Mouse (Mus musculus): ENCODE measurements at regions not wholly inside any gene's neighbourhood (a gene's known extent, or its start where the extent isn't known, plus 50 kb on each side); places are given as distances from the start of the nearest gene placed in this dataset.

- H3K4me2 ChIP-seq (ENCODE audit: low read length): no peak overlapping the region
These were observed 178.2 kb upstream of the Nrp1 start for GRCm38 (mm10) chr8:128180214-128180613.

DNA sequence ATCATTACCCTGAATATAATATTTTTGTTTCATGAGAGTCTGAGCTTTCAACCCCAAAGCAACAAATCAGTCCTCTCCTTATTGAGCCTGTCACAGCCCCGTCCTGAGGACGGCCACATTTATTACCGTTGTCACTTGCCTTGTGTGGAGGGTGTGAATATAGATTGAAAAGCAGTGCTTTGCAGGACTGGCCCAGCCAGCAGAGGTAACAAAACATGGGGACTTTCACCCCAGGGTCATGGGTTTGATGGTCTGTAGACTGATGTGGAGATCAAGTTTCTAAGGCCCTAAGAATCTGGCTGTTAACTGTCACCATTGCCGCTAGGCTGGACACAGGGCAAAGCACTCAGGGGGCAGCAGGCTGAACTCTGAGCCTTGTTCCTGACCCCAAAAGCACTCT, 175.3 kb upstream of the Nrp1 start:
- WGBS: 44% methylated on average over 4 of the region's 4 CpGs
- no peak for DNase-seq (ENCODE audit: low spot score)
- ATAC-seq (replicated peaks; ENCODE audit: low FRiP score, low TSS enrichment, low read depth): peak; percentile 60; the same call in 1 of the 2 replicates

More at GRCm38 (mm10) chr8:128180214-128180613, 178.2 kb upstream of the Nrp1 start:
- Histone ChIP-seq H3K27me3 (replicated peaks; ENCODE audit: control insufficient read depth, insufficient read depth, low read length) (no peaks in the 10 kb centered on the region), H3K9me3 (ENCODE audit: control insufficient read depth, low read length) (no peaks in the 10 kb centered on the region), H3K9ac (ENCODE audit: low read length) (no peak overlapping the region), H3K4me1 (replicated peaks; ENCODE audit: control insufficient read depth, insufficient read depth, low read length) (no peaks in the 10 kb centered on the region), H3K36me3 (ENCODE audit: control insufficient read depth, insufficient read depth, low read length) (no peaks in the 10 kb centered on the region), H3K4me3 (ENCODE audit: low read depth, low read length) (no peak overlapping the region), H3K27ac (ENCODE audit: low read depth) (no peak overlapping the region)
- ATAC-seq (replicated peaks; ENCODE audit: low FRiP score, low TSS enrichment, low read depth): no peak
- no peak for DNase-seq (ENCODE audit: low spot score)
- 84% methylated on average over 5 of the region's 5 CpGs for WGBS

DNA sequence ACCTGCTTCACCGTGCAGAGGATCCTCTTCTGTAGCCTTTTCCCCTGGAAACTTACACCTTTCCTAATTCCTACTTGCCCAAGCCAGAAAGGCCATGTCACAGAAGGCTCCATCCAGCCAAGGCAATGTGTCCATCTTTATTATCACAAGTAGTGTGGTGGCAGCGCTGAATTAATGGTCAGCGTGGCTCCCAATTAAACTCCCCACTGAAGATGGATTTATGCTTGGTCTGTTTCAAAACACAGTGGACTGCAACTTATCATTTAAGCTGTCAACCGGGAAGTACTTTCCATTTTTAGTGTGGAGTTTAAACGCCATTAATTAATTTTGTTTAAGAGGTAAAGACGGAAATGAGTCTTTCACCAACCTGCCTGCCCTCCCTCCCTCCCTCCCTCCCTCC, 170.1 kb upstream of the Nrp1 start:
- H3K36me3 ChIP-seq (ENCODE audit: control insufficient read depth, insufficient read depth, low read length): no peaks in the 10 kb centered on the region
- 40% methylated on average over 6 of the region's 6 CpGs for WGBS
- H3K9ac ChIP-seq (ENCODE audit: low read length): no peak overlapping the region
- DNase-seq (ENCODE audit: low spot score) (no peak), ATAC-seq (replicated peaks; ENCODE audit: low FRiP score, low TSS enrichment, low read depth) (no peak)
- no peaks in the 10 kb centered on the region for H3K9me3 ChIP-seq (ENCODE audit: control insufficient read depth, low read length)
- no peaks in the 10 kb centered on the region for H3K4me1 ChIP-seq (replicated peaks; ENCODE audit: control insufficient read depth, insufficient read depth, low read length)
- H3K4me2 ChIP-seq (ENCODE audit: low read length): no peak overlapping the region
- H3K27me3 ChIP-seq (replicated peaks; ENCODE audit: control insufficient read depth, insufficient read depth, low read length): no peaks in the 10 kb centered on the region
- H3K27ac ChIP-seq (ENCODE audit: low read depth): no peak overlapping the region
- no peak overlapping the region for H3K4me3 ChIP-seq (ENCODE audit: low read depth, low read length)

More for the DNA sequence above, 175.3 kb upstream of the Nrp1 start:
- Histone ChIP-seq H3K27ac (ENCODE audit: low read depth) (no peak overlapping the region), H3K4me1 (replicated peaks; ENCODE audit: control insufficient read depth, insufficient read depth, low read length) (no peaks in the 10 kb centered on the region), H3K9me3 (ENCODE audit: control insufficient read depth, low read length) (no peaks in the 10 kb centered on the region), H3K9ac (ENCODE audit: low read length) (no peak overlapping the region), H3K27me3 (replicated peaks; ENCODE audit: control insufficient read depth, insufficient read depth, low read length) (no peaks in the 10 kb centered on the region), H3K4me3 (ENCODE audit: low read depth, low read length) (no peak overlapping the region), H3K4me2 (ENCODE audit: low read length) (no peak overlapping the region), H3K36me3 (ENCODE audit: control insufficient read depth, insufficient read depth, low read length) (no peaks in the 10 kb centered on the region)

GRCm38 (mm10) chr8:128193293-128193887, 165.0 kb upstream of the Nrp1 start:
- DNase-seq (ENCODE audit: low spot score) (no peak), ATAC-seq (replicated peaks; ENCODE audit: low FRiP score, low TSS enrichment, low read depth) (no peak)
- Histone ChIP-seq H3K9ac (ENCODE audit: low read length) (no peak overlapping the region), H3K4me3 (ENCODE audit: low read depth, low read length) (no peak overlapping the region), H3K27ac (ENCODE audit: low read depth) (no peak overlapping the region), H3K27me3 (replicated peaks; ENCODE audit: control insufficient read depth, insufficient read depth, low read length) (no peaks in the 10 kb centered on the region), H3K9me3 (ENCODE audit: control insufficient read depth, low read length) (no peaks in the 10 kb centered on the region), H3K36me3 (ENCODE audit: control insufficient read depth, insufficient read depth, low read length) (no peaks in the 10 kb centered on the region), H3K4me1 (replicated peaks; ENCODE audit: control insufficient read depth, insufficient read depth, low read length) (no peaks in the 10 kb centered on the region), H3K4me2 (ENCODE audit: low read length) (no peak overlapping the region)
- WGBS: 46% methylated on average over 3 of the region's 3 CpGs

DNA sequence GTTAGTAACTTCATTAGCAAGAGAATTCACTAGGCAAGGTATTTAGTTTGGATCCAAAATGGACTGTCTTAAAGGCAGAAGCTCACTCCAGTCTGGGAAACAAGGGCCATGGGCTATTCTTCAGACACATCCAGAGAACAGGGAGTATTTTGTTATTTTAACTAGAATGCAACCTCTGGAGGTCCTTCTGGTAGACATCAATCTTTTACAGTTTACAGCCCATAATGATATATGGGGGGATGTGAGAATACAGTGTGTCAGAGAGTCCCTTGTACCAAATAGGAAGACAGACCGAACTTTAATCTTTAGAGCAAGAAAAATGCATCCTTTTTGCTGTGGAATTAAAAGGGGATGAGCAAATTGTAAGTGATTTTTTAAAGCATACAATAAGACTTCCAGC, 157.6 kb upstream of the Nrp1 start:
- Histone ChIP-seq H3K4me2 (ENCODE audit: low read length) (no peak overlapping the region), H3K27me3 (replicated peaks; ENCODE audit: control insufficient read depth, insufficient read depth, low read length) (no peaks in the 10 kb centered on the region), H3K4me1 (replicated peaks; ENCODE audit: control insufficient read depth, insufficient read depth, low read length) (no peaks in the 10 kb centered on the region), H3K36me3 (ENCODE audit: control insufficient read depth, insufficient read depth, low read length) (no peaks in the 10 kb centered on the region), H3K4me3 (ENCODE audit: low read depth, low read length) (no peak overlapping the region), H3K9me3 (ENCODE audit: control insufficient read depth, low read length) (no peaks in the 10 kb centered on the region), H3K27ac (ENCODE audit: low read depth) (no peak overlapping the region), H3K9ac (ENCODE audit: low read length) (no peak overlapping the region)
- 77% methylated on average over 1 of the region's 1 CpGs for WGBS
- DNase-seq (ENCODE audit: low spot score) (no peak), ATAC-seq (replicated peaks; ENCODE audit: low FRiP score, low TSS enrichment, low read depth) (no peak)

DNA sequence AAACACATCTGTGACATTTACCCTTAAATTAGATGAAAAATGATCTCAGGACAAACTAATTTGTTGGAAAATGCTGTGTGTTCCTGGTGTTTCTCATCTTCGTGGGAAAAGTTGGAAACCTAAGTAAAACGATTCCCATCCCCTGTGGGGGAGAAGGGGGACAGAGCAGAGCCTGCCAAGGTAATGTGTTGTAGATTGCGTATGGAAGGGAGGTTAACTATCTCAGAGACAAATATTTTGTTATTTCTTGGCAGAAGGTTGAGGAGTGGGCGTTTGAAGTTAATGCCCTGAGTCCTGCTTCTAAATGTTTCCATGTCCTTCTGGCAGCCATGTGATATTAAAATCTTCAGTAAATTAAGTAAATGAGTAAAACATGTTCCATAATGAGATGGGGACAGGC, 156.8 kb upstream of the Nrp1 start:
- no peak overlapping the region for H3K27ac ChIP-seq (ENCODE audit: low read depth)
- no peak for DNase-seq (ENCODE audit: low spot score)
- ATAC-seq (replicated peaks; ENCODE audit: low FRiP score, low TSS enrichment, low read depth): no peak
- WGBS: 37% methylated on average over 4 of the region's 4 CpGs
- no peak overlapping the region for H3K4me3 ChIP-seq (ENCODE audit: low read depth, low read length)
- no peaks in the 10 kb centered on the region for H3K9me3 ChIP-seq (ENCODE audit: control insufficient read depth, low read length)
- no peaks in the 10 kb centered on the region for H3K27me3 ChIP-seq (replicated peaks; ENCODE audit: control insufficient read depth, insufficient read depth, low read length)
- no peak overlapping the region for H3K9ac ChIP-seq (ENCODE audit: low read length)
- no peaks in the 10 kb centered on the region for H3K36me3 ChIP-seq (ENCODE audit: control insufficient read depth, insufficient read depth, low read length)
- no peaks in the 10 kb centered on the region for H3K4me1 ChIP-seq (replicated peaks; ENCODE audit: control insufficient read depth, insufficient read depth, low read length)
- H3K4me2 ChIP-seq (ENCODE audit: low read length): no peak overlapping the region

DNA sequence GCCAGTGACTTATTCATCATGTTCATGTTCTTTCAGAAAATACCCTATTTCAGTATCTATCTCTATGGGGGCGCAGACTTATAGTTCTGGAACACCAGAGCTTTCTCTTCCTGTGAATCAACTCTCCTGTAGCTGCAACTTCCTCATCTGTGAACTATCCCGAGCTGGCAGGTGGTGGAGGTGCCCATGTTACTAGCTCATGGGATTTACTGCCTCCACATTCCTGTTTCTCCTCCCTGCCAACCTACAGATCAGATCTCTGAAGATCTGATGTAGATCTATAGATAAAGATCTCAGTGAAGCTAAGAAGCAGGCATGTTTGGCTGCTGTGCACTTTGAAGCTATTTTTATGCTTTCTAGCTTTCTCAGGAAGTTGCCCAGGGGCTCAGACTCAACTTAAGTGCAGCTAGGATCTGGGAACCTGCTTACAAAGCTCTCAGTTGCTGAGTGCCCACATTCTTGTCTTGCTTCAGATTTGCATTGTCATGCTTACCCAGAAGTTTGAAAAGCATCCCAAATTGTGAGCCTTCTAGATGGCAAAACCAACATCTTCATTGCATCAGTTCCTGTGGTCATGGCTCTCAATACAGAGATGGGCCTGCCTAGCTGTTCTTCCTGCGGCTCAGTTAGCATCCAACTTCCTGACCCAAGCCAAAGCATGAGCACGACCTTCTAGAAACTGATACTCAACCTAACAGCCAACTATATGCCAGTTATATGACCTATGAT, 156.1 kb upstream of the Nrp1 start:
- 77% methylated on average over 4 of the region's 4 CpGs for WGBS
- no peak overlapping the region for H3K4me3 ChIP-seq (ENCODE audit: low read depth, low read length)
- H3K27me3 ChIP-seq (replicated peaks; ENCODE audit: control insufficient read depth, insufficient read depth, low read length): no peaks in the 10 kb centered on the region
- H3K9ac ChIP-seq (ENCODE audit: low read length): no peak overlapping the region
- ATAC-seq (replicated peaks; ENCODE audit: low FRiP score, low TSS enrichment, low read depth) (no peak), DNase-seq (ENCODE audit: low spot score) (no peak)
- no peaks in the 10 kb centered on the region for H3K36me3 ChIP-seq (ENCODE audit: control insufficient read depth, insufficient read depth, low read length)
- H3K27ac ChIP-seq (ENCODE audit: low read depth): no peak overlapping the region
- no peak overlapping the region for H3K4me2 ChIP-seq (ENCODE audit: low read length)
- H3K9me3 ChIP-seq (ENCODE audit: control insufficient read depth, low read length): no peaks in the 10 kb centered on the region
- H3K4me1 ChIP-seq (replicated peaks; ENCODE audit: control insufficient read depth, insufficient read depth, low read length): no peaks in the 10 kb centered on the region

- ATAC-seq (replicated peaks; ENCODE audit: low FRiP score, low TSS enrichment, low read depth): no peak
- no peak overlapping the region for H3K4me3 ChIP-seq (ENCODE audit: low read depth, low read length)
- H3K4me1 ChIP-seq (replicated peaks; ENCODE audit: control insufficient read depth, insufficient read depth, low read length): no peaks in the 10 kb centered on the region
- no peak for DNase-seq (ENCODE audit: low spot score)
- H3K27ac ChIP-seq (ENCODE audit: low read depth): no peak overlapping the region
- H3K9me3 ChIP-seq (ENCODE audit: control insufficient read depth, low read length): no peaks in the 10 kb centered on the region
- H3K27me3 ChIP-seq (replicated peaks; ENCODE audit: control insufficient read depth, insufficient read depth, low read length): no peaks in the 10 kb centered on the region
- no peak overlapping the region for H3K4me2 ChIP-seq (ENCODE audit: low read length)
- H3K9ac ChIP-seq (ENCODE audit: low read length): no peak overlapping the region
- WGBS: 66% methylated on average over 3 of the region's 3 CpGs
- no peaks in the 10 kb centered on the region for H3K36me3 ChIP-seq (ENCODE audit: control insufficient read depth, insufficient read depth, low read length)
These were observed 153.6 kb upstream of the Nrp1 start for GRCm38 (mm10) chr8:128204803-128205202.

DNA sequence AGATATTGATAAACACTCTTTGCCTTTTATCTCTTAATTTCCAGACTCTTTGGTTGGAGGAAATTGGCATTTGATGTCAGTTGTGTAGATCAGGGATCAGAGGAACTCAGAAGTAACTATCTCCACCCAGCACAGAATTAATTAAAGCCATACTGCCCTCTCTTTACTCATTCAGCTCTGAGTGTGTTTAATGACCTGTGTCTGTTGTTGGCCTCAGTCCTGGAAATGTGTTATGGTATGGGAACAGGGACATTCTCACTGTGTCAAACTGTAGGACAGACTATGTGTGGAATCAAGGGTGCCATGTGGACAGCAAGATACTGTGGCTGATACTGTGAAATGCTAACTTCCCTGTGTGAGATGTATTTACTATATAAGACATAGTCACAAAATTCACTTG, 151.3 kb upstream of the Nrp1 start:
- Histone ChIP-seq H3K4me2 (ENCODE audit: low read length) (no peak overlapping the region), H3K4me1 (replicated peaks; ENCODE audit: control insufficient read depth, insufficient read depth, low read length) (no peaks in the 10 kb centered on the region), H3K4me3 (ENCODE audit: low read depth, low read length) (no peak overlapping the region), H3K9ac (ENCODE audit: low read length) (no peak overlapping the region), H3K36me3 (ENCODE audit: control insufficient read depth, insufficient read depth, low read length) (no peaks in the 10 kb centered on the region), H3K27me3 (replicated peaks; ENCODE audit: control insufficient read depth, insufficient read depth, low read length) (no peaks in the 10 kb centered on the region), H3K9me3 (ENCODE audit: control insufficient read depth, low read length) (no peaks in the 10 kb centered on the region), H3K27ac (ENCODE audit: low read depth) (no peak overlapping the region)
- ATAC-seq (replicated peaks; ENCODE audit: low FRiP score, low TSS enrichment, low read depth): no peak
- no peak for DNase-seq (ENCODE audit: low spot score)
